Mouse (Mus musculus) brown adipose tissue, adult 24 weeks (tissue): ENCODE measurements around the gene Kazald1. TPM values are rescaled to one million over a fixed set of nuclear protein-coding genes. Genes with fewer than 3 reads are reported as not detected.

ENCODE experiments used
- polyA plus RNA-seq: library from polyadenylated mRNA; stranded (reverse); fragments of >200 nt; gene quantifications from 2 replicates; pipeline ENCODE4 v1.2.4, GENCODE M21; 2012; ENCODE audit not compliant: missing spikeins, insufficient read depth, insufficient read length

The Kazald1 gene
- polyA plus RNA-seq, 1 experiment = 5.4 TPM

Other genes with a start within 250 kb of the Kazald1 start
- 4.4 and 6.2 TPM in 2 replicates for gene Slf2, start 144.1 kb upstream of the Kazald1 start, polyA plus RNA-seq
- 0.25 and 0.55 TPM in 2 replicates for gene Sema4g, start 86.1 kb upstream of the Kazald1 start, polyA plus RNA-seq
- gene Twnk, start 69.6 kb upstream of the Kazald1 start, polyA plus RNA-seq = 9.1 and 11.1 TPM in 2 replicates
- 53.4 and 58.6 TPM in 2 replicates for gene Mrpl43, start 68.8 kb upstream of the Kazald1 start, polyA plus RNA-seq
- 32.4 and 34.7 TPM in 2 replicates for gene Lzts2, start 60.8 kb upstream of the Kazald1 start, polyA plus RNA-seq
- gene Pdzd7, start 29.5 kb upstream of the Kazald1 start, polyA plus RNA-seq = not detected in 2 replicates
- gene Sfxn3, start 27.7 kb upstream of the Kazald1 start, polyA plus RNA-seq = 2.0 and 5.0 TPM in 2 replicates
- gene Tlx1, start 75.4 kb downstream of the Kazald1 start, polyA plus RNA-seq = not detected in 2 replicates
- gene Lbx1, start 160.6 kb downstream of the Kazald1 start, polyA plus RNA-seq = 0.75 TPM in 1 of 2 replicates, not detected in the other